Mouse (Mus musculus): Measurements from ENCODE around the gene Rnf144b.

Rnf144b gene

GRCm38 (mm10) chr13:47124986-47125385 is 2.5 kb downstream of the Rnf144b start:
- DNase-seq (ENCODE audit: low read depth, low spot score) = no peak

GRCm38 (mm10) chr13:47125595-47125994 is 3.1 kb downstream of the Rnf144b start:
- no peak for DNase-seq (ENCODE audit: low read depth, low spot score)

- DNase-seq (ENCODE audit: low read depth, low spot score) = no peak
Observed at GRCm38 (mm10) chr13:47129090-47129489, 6.6 kb downstream of the Rnf144b start.

- no peak for DNase-seq (ENCODE audit: low read depth, low spot score)
Observed at GRCm38 (mm10) chr13:47133058-47133457, 10.6 kb downstream of the Rnf144b start.

GRCm38 (mm10) chr13:47134836-47135235 is 12.4 kb downstream of the Rnf144b start:
- peak; percentile 83 for DNase-seq (ENCODE audit: low read depth, low spot score)

GRCm38 (mm10) chr13:47135741-47136140 is 13.3 kb downstream of the Rnf144b start:
- no peak for DNase-seq (ENCODE audit: low read depth, low spot score)

GRCm38 (mm10) chr13:47142764-47143163 is 20.3 kb downstream of the Rnf144b start:
- DNase-seq (ENCODE audit: low read depth, low spot score) = no peak

- no peak for DNase-seq (ENCODE audit: low read depth, low spot score)
Observed at GRCm38 (mm10) chr13:47145939-47146338, 23.5 kb downstream of the Rnf144b start.

- peak; percentile 66 for DNase-seq (ENCODE audit: low read depth, low spot score)
Observed at GRCm38 (mm10) chr13:47146388-47146787, 23.9 kb downstream of the Rnf144b start.

- peak; percentile 94 for DNase-seq (ENCODE audit: low read depth, low spot score)
Observed at GRCm38 (mm10) chr13:47148573-47148972, 26.1 kb downstream of the Rnf144b start.

GRCm38 (mm10) chr13:47149993-47150392 is 27.5 kb downstream of the Rnf144b start:
- no peak for DNase-seq (ENCODE audit: low read depth, low spot score)

- DNase-seq (ENCODE audit: low read depth, low spot score) = peak; percentile 65
Observed at GRCm38 (mm10) chr13:47151060-47151459, 28.6 kb downstream of the Rnf144b start.

- peak; percentile 86 for DNase-seq (ENCODE audit: low read depth, low spot score)
Observed at GRCm38 (mm10) chr13:47152390-47152789, 29.9 kb downstream of the Rnf144b start.

GRCm38 (mm10) chr13:47153206-47153605 is 30.8 kb downstream of the Rnf144b start:
- no peak for DNase-seq (ENCODE audit: low read depth, low spot score)

GRCm38 (mm10) chr13:47154866-47155265 is 32.4 kb downstream of the Rnf144b start:
- DNase-seq (ENCODE audit: low read depth, low spot score) = no peak

GRCm38 (mm10) chr13:47156841-47157240 is 34.4 kb downstream of the Rnf144b start:
- DNase-seq (ENCODE audit: low read depth, low spot score) = no peak

- DNase-seq (ENCODE audit: low read depth, low spot score) = no peak
Observed at GRCm38 (mm10) chr13:47162001-47162400, 39.5 kb downstream of the Rnf144b start.

- DNase-seq (ENCODE audit: low read depth, low spot score) = no peak
Observed at GRCm38 (mm10) chr13:47164732-47165131, 42.3 kb downstream of the Rnf144b start.

GRCm38 (mm10) chr13:47165261-47165660 is 42.8 kb downstream of the Rnf144b start:
- DNase-seq (ENCODE audit: low read depth, low spot score) = no peak

- DNase-seq (ENCODE audit: low read depth, low spot score) = no peak
Observed at GRCm38 (mm10) chr13:47168484-47168883, 46.0 kb downstream of the Rnf144b start.

- no peak for DNase-seq (ENCODE audit: low read depth, low spot score)
Observed at GRCm38 (mm10) chr13:47170026-47170425, 47.6 kb downstream of the Rnf144b start.

- DNase-seq (ENCODE audit: low read depth, low spot score) = no peak
Observed at GRCm38 (mm10) chr13:47170811-47171555, 48.5 kb downstream of the Rnf144b start.

GRCm38 (mm10) chr13:47172891-47173290 is 50.4 kb downstream of the Rnf144b start:
- DNase-seq (ENCODE audit: low read depth, low spot score) = no peak

- no peak for DNase-seq (ENCODE audit: low read depth, low spot score)
Observed at GRCm38 (mm10) chr13:47178182-47178581, 55.7 kb downstream of the Rnf144b start.

Data from brain, adult 2 months (tissue).